Mouse (Mus musculus) liver, adult 2 months (tissue): ENCODE results near the gene Cyb5r3. TPM values are rescaled to one million over a fixed set of nuclear protein-coding genes. Genes with fewer than 3 reads are reported as not detected.
A peak's percentile ranks its signal among the peaks of the same experiment; 100 is the strongest.

Experiments
- DNase-seq: peaks from one replicate; pipeline ENCODE4 v3.0.0-alpha.2; 2011; ENCODE audit warnings: low read depth, low spot score; ENCODE audit errors: extremely low read depth
- H3K27ac ChIP-seq: fragments of 200-500 bp; replicated peaks from 2 replicates; pipeline ENCODE4 v1.5.1; 2012; ENCODE audit warnings: low read depth, mild to moderate bottlenecking, control low read depth, inconsistent platforms, low read length; ENCODE audit not compliant: insufficient read depth
- H3K27me3 ChIP-seq: fragments of 200-500 bp; 2 replicates; pipeline ENCODE4 v1.6.1; 2012; ENCODE audit warnings: mild to moderate bottlenecking, moderate library complexity, low read length, inconsistent platforms; ENCODE audit not compliant: control insufficient read depth, insufficient read depth
- H3K36me3 ChIP-seq: fragments of 200-500 bp; 2 replicates; pipeline ENCODE4 v1.6.1; 2012; ENCODE audit warnings: low read length, inconsistent platforms; ENCODE audit not compliant: control insufficient read depth, insufficient read depth
- H3K4me1 ChIP-seq: fragments of 200-500 bp; 2 replicates; pipeline ENCODE4 v1.6.1; 2011; ENCODE audit warnings: low read length; ENCODE audit not compliant: control insufficient read depth, insufficient read depth
- H3K4me3 ChIP-seq: fragments of 200-500 bp; 2 replicates; pipeline ENCODE4 v1.5.1; 2011; ENCODE audit warnings: low read depth, mild to moderate bottlenecking, control low read depth, low read length, moderate library complexity; ENCODE audit not compliant: insufficient read depth
- H3K79me2 ChIP-seq: fragments of 200-500 bp; 2 replicates; pipeline ENCODE4 v1.6.1; 2012; ENCODE audit warnings: inconsistent platforms, mild to moderate bottlenecking, low read length, moderate library complexity; ENCODE audit not compliant: control insufficient read depth, insufficient read depth
- H3K9ac ChIP-seq: fragments of 200-500 bp; 2 replicates; pipeline ENCODE4 v1.6.1; 2012; ENCODE audit warnings: low read depth, mild to moderate bottlenecking, control low read depth, inconsistent platforms, low read length
- CTCF ChIP-seq: fragments of 200-500 bp; IDR thresholded peaks from 2 replicates; pipeline ENCODE4 v1.5.1; 2011; ENCODE audit warnings: low read depth, low read length, control low read depth
- POLR2A ChIP-seq: fragments of 200-500 bp; IDR thresholded peaks from 2 replicates; pipeline ENCODE4 v1.6.1; 2011; ENCODE audit warnings: low read length, control low read depth; ENCODE audit not compliant: insufficient read depth; ENCODE audit errors: extremely low read depth
- WGBS: fragments of 180-500 bp; shearing (Covaris S2); methylation state at CpG from one replicate; pipeline ENCODE4 v1.1.7; 2018; 5-methylcytosine and 5-hydroxymethylcytosine counted together
- polyA plus RNA-seq: library from polyadenylated mRNA; depleted of rRNA; stranded (reverse); fragments of >200 nt; gene quantifications from 2 replicates; pipeline ENCODE4 v1.2.3, GENCODE M21; 2012
- total RNA-seq: library from RNA; depleted of rRNA; stranded (reverse); fragments of >200 nt; gene quantifications from 2 replicates; pipeline ENCODE4 v1.2.3, GENCODE M21; 2014

Gene Cyb5r3
- total and polyA plus RNA-seq, 2 experiments: 155 to 500 TPM

- H3K4me3 ChIP-seq: no peak overlapping the region
- peak overlapping the region; percentile 43 for H3K9ac ChIP-seq
- peaks cover 1% of the 10 kb centered on the region; the same call in 1 of the 2 replicates for H3K36me3 ChIP-seq
- TF ChIP-seq CTCF: no peak
- no peak for TF ChIP-seq POLR2A
- 84% methylated on average over 5 of the region's 5 CpGs for WGBS
- H3K79me2 ChIP-seq: peaks cover 40% of the 10 kb centered on the region; the same call in 1 of the 2 replicates
- peaks cover 56% of the 10 kb centered on the region for H3K4me1 ChIP-seq
- no peak for DNase-seq
- no peaks in the 10 kb centered on the region for H3K27me3 ChIP-seq
- peak overlapping the region; percentile 91 for H3K27ac ChIP-seq
Measured at GRCm38 (mm10) chr15:83167126-83167525, 5.3 kb downstream of the Cyb5r3 start.

- WGBS: 18% methylated on average over 3 of the region's 3 CpGs
- Histone ChIP-seq H3K27me3 (no peaks in the 10 kb centered on the region), H3K36me3 (peaks cover 6% of the 10 kb centered on the region; the same call in 1 of the 2 replicates), H3K4me1 (peaks cover 61% of the 10 kb centered on the region), H3K9ac (peak overlapping the region; percentile 43), H3K79me2 (peaks cover 42% of the 10 kb centered on the region; the same call in 1 of the 2 replicates), H3K27ac (peak overlapping the region; percentile 91), H3K4me3 (peak overlapping the region; percentile 0; the same call in 1 of the 2 replicates)
- DNase-seq: peak; percentile 64
- no peak for TF ChIP-seq POLR2A
- no peak for TF ChIP-seq CTCF
Measured at GRCm38 (mm10) chr15:83166642-83167041, 5.8 kb downstream of the Cyb5r3 start.

GRCm38 (mm10) chr15:83165526-83166315 lies 6.7 kb downstream of the Cyb5r3 start:
- H3K9ac ChIP-seq: no peak overlapping the region
- H3K36me3 ChIP-seq: peaks cover 8% of the 10 kb centered on the region
- no peak for DNase-seq
- no peak for TF ChIP-seq POLR2A
- TF ChIP-seq CTCF: no peak
- H3K27me3 ChIP-seq: no peaks in the 10 kb centered on the region
- peaks cover 36% of the 10 kb centered on the region; the same call in 1 of the 2 replicates for H3K79me2 ChIP-seq
- H3K27ac ChIP-seq: peak overlapping the region; percentile 91
- WGBS: 84% methylated on average over 13 of the region's 13 CpGs
- H3K4me1 ChIP-seq: peaks cover 58% of the 10 kb centered on the region
- no peak overlapping the region for H3K4me3 ChIP-seq

GRCm38 (mm10) chr15:83164971-83165471 lies 7.4 kb downstream of the Cyb5r3 start:
- 66% methylated on average over 5 of the region's 5 CpGs for WGBS
- peaks cover 33% of the 10 kb centered on the region; the same call in 1 of the 2 replicates for H3K79me2 ChIP-seq
- no peak for TF ChIP-seq CTCF
- TF ChIP-seq POLR2A: no peak
- H3K36me3 ChIP-seq: peaks cover 14% of the 10 kb centered on the region
- no peaks in the 10 kb centered on the region for H3K27me3 ChIP-seq
- no peak overlapping the region for H3K4me3 ChIP-seq
- H3K27ac ChIP-seq: peak overlapping the region; percentile 33; the same call in 1 of the 2 replicates
- 0 out of 2 replicates have a peak overlapping the region, but pooled peaks have one; percentile 4 for H3K9ac ChIP-seq
- DNase-seq: no peak
- peaks cover 53% of the 10 kb centered on the region for H3K4me1 ChIP-seq

- TF ChIP-seq CTCF: no peak
- peak overlapping the region; percentile 59 for H3K9ac ChIP-seq
- peaks cover 27% of the 10 kb centered on the region; the same call in 1 of the 2 replicates for H3K79me2 ChIP-seq
- WGBS: 30% methylated on average over 11 of the region's 11 CpGs
- peaks cover 26% of the 10 kb centered on the region for H3K36me3 ChIP-seq
- DNase-seq: peak; percentile 93
- H3K4me3 ChIP-seq: peak overlapping the region; percentile 37; the same call in 1 of the 2 replicates
- no peaks in the 10 kb centered on the region for H3K27me3 ChIP-seq
- peak overlapping the region; percentile 84 for H3K27ac ChIP-seq
- H3K4me1 ChIP-seq: peaks cover 49% of the 10 kb centered on the region
Measured at GRCm38 (mm10) chr15:83162818-83163485, 9.4 kb downstream of the Cyb5r3 start.
